Mouse (Mus musculus) A20 (cell line): Measurements from ENCODE around the gene Olfr1132.
"Not testable (repeated sequence)": the region's sequence is repeated elsewhere in the genome, so short reads cannot be mapped to it uniquely, and the experiment has no call there.

Source experiments
- DNase-seq: peaks from one replicate; pipeline ENCODE4 v3.0.0-alpha.2; 2011; ENCODE audit warnings: low read depth, low spot score

Gene Olfr1132

DNA sequence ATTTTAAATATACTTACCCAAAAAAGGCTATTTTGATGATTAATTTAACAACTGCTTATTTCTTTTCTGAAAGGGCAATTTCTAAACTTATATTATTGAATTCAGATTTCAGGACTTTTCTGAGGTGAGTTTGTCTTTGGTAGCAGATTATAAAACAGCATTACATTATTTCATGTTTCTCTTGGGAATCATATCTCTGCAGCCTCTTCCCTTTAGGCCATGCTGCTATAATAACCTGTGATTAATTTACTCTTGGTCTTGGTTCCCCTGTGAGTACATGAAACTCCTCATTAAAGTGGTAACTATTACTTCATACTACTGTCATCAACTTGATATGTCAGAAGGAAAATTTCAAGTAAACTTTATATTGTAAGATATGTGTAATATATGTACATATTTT lies at the start of gene Olfr1132:
TSS of gene Olfr1132 (minus strand) at position 101 of the 400 bp plus-strand sequence.
- DNase-seq, result no peak

DNA sequence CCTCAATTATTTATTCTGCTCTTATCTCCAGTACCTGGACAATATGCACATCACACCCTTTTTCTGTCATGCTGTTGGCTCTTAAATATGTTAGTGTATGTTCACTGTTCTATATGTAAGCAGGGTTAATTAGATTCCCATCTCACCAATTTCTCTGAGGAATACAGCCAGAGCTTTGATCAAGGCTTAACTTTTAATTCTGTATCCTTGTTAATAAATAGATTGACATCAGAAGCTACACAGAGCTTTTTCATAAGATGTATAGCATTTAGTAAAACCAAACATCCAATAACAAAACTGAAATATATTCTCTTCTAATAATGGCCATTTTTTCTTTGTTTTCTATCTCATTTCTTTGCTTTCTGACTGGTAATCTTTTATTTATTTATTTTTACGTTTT lies 36.2 kb upstream of the Olfr1132 start, which contains the start of gene Olfr1135:
TSS of gene Olfr1135 (minus strand) at position 101 of the 400 bp plus-strand sequence.
- DNase-seq, result no peak

DNA sequence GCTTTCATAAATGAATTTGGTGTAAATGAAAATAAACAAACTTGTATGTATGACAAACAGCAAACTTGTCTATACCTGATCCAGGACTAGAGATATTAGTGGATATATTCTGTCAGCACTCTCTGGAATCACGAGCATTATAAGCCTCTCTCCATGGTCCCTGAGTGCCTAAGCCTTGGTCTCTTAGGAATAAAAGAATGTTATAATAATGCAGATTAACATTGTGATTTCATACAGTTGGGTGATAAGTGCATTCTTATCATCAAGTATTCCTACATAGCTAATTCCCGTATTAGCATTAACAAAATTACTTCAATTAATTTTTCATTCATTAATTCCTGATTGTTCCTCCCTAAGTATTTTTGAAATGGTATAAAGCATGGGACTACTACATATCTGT lies 21.0 kb upstream of the Olfr1132 start, which contains the start of gene Olfr1134:
TSS of gene Olfr1134 (minus strand) at position 101 of the 400 bp plus-strand sequence.
- DNase-seq, result no peak

DNA sequence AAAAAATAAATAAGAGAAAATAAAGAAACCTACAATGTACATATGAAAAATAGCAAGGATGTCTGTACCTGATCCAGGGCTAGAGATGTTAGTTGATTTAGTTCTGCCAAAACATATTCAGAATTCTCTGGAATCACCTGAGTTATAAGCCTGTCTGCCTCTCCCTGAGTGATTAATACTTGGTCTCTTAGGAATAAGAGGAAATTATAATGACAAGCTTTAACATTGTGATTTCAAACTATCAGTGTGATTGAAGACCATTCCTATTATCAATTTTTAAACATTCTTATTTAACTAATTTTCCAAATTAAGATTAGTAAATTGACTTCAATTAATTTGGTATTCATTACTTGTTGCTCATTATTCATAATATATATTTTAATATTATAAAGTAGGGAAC lies 9.9 kb upstream of the Olfr1132 start, which contains the start of gene Olfr1133:
TSS of gene Olfr1133 (minus strand) at position 101 of the 400 bp plus-strand sequence.
- DNase-seq, result no peak

DNA sequence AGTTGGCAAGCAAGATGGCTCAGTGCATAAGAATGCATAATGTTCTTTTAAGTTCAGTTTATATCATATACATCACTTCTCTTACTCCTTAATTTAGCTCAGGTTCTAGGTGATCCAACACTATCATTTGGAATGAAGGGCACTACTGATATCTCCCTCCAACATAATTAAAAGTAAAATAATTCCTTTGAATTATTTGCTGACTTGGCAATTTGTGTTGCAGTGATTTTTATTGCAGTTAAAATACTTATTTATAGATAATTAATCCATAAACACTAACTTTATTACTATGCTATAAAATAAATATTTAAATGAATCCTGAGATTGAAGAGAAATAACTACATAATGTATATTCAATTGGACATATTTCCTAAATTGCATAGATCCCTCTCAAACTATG lies 5.1 kb upstream of the Olfr1132 start:
- DNase-seq, result no peak

DNA sequence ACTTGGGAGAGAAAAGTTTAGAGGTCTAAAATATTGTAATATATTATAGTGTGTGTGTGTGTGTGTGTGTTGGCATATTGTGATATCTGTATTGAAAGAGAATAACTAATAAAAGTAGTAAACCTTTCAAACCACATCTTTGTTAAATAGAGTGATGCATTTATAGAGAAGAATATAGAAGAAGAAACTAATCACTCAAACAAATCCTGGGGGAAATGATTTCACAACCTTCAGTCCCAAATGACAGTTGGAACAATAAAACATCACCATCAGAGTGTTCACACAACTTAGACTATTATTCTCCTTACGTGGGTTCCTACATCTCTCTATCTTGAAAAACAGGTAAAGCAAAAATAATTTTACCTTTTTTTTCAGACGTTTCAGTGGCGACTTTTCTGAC lies 10.5 kb downstream of the Olfr1132 start, which contains the start of gene Olfr1131:
TSS of gene Olfr1131 (plus strand) at position 301 of the 400 bp plus-strand sequence.
- DNase-seq, result no peak

DNA sequence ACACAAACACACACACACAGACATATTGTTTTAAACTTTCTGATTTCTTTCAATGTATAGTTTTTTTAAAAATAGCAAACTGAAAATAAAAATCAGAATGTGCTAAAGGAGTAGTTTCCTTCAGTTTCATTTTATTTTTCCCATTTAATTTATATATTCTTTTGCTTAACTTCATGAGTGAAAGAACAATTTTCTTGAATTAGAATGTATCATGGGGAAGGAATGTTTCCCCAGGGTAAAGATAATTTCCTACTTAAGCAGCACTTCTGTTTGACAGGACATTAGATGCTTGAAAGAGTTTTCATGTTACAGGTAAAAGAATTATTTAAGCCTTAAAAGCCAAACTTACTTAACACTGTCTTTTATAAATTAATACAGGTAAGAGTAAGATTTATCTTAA lies 31.4 kb downstream of the Olfr1132 start, which contains the start of gene Olfr1130:
TSS of gene Olfr1130 (plus strand) at position 301 of the 400 bp plus-strand sequence.
- DNase-seq, result not testable (repeated sequence)
